Mouse (Mus musculus) ES-E14 (cell line): ENCODE measurements around the gene Arih2.

Experiments used
- HCFC1 ChIP-seq: IDR thresholded peaks from 2 replicates; pipeline ENCODE4 v1.6.1; 2012; ENCODE audit warnings: low read length, inconsistent platforms, borderline replicate concordance; ENCODE audit not compliant: insufficient read depth
- MAFK ChIP-seq: IDR thresholded peaks from 2 replicates; pipeline ENCODE4 v1.6.1; 2014; ENCODE audit warnings: mild to moderate bottlenecking, low read depth, low read length, inconsistent platforms; ENCODE audit not compliant: insufficient read depth

DNA sequence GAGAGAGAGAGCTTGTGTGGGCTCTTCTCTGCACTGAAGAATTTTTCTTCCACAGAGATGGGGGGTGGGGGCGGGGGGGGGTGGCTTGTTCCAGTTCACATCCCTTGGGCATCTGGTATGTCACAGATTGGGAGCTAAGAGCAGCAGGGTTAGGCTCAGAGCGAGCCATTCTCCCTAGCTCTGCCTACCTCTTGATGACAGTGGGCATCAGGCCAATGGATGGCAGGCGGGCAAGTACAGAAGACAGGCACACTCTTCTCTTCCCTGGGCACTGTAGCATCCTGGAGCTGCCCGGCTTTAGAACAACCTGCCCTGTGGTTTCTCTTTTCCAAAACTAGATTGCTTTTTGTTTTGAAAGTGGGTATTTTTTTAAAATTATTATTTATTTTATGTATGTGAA is 57.7 kb downstream of the Arih2 start:
- no peak for TF ChIP-seq MAFK
- no peak for TF ChIP-seq HCFC1
